Mouse (Mus musculus) stomach, postnatal 0 days (tissue): ENCODE data around the gene Rhobtb3. TPM values are rescaled to one million over a fixed set of nuclear protein-coding genes. Genes with fewer than 3 reads are reported as not detected.
"Not testable (repeated sequence)": the region's sequence is repeated elsewhere in the genome, so short reads cannot be mapped to it uniquely, and the experiment has no call there.

Source experiments
- ATAC-seq: fragments of 200-750 bp; cut with Nextera tagmentation; 2 replicates; pipeline ENCODE4 v1.8.0; 2017; ENCODE audit not compliant: low FRiP score, low TSS enrichment
- DNase-seq: peaks from one replicate; pipeline ENCODE4 v3.0.0-alpha.2; 2016; ENCODE audit warnings: low spot score
- H3K27ac ChIP-seq: fragments of 300-500 bp; sonication (generic); replicated peaks from 2 replicates; pipeline ENCODE4 v1.5.1; 2014; ENCODE audit warnings: mild to moderate bottlenecking, control low read depth
- H3K27me3 ChIP-seq: fragments of 300-500 bp; sonication (generic); 2 replicates; pipeline ENCODE4 v1.6.1; 2014; ENCODE audit warnings: low read length; ENCODE audit not compliant: control insufficient read depth, insufficient read depth
- H3K36me3 ChIP-seq: fragments of 300-500 bp; sonication (generic); 2 replicates; pipeline ENCODE4 v1.6.1; 2014; ENCODE audit warnings: low read length, mixed read lengths; ENCODE audit not compliant: control insufficient read depth, insufficient read depth
- H3K4me1 ChIP-seq: fragments of 300-500 bp; sonication (generic); replicated peaks from 2 replicates; pipeline ENCODE4 v1.6.1; 2014; ENCODE audit warnings: antibody characterized with exemption; ENCODE audit not compliant: control insufficient read depth, insufficient read depth
- H3K4me2 ChIP-seq: fragments of 300-500 bp; sonication (generic); replicated peaks from 2 replicates; pipeline ENCODE4 v1.6.1; 2014; ENCODE audit warnings: low read depth, mild to moderate bottlenecking, control low read depth, moderate library complexity
- H3K4me3 ChIP-seq: fragments of 300-500 bp; sonication (generic); 2 replicates; pipeline ENCODE4 v1.5.1; 2014; ENCODE audit warnings: low read depth, low read length, control low read depth
- H3K9ac ChIP-seq: fragments of 300-500 bp; sonication (generic); 2 replicates; pipeline ENCODE4 v1.6.1; 2014; ENCODE audit warnings: mild to moderate bottlenecking, low read length, control low read depth, mixed read lengths
- H3K9me3 ChIP-seq: fragments of 300-500 bp; sonication (generic); 2 replicates; pipeline ENCODE4 v1.6.1; 2016; ENCODE audit warnings: low read length; ENCODE audit not compliant: control insufficient read depth
- CTCF ChIP-seq: IDR thresholded peaks from 2 replicates; pipeline ENCODE4 v1.5.1; 2016; ENCODE audit warnings: antibody characterized with exemption, low read depth, mild to moderate bottlenecking, moderate library complexity
- EP300 ChIP-seq: optimal IDR thresholded peaks from 2 replicates; pipeline ENCODE3; 2016; ENCODE audit warnings: antibody characterized with exemption
- WGBS: fragments of 180-500 bp; shearing (Covaris S2); extraction: QIAGEN DNeasy Blood & Tissue Kit; methylation state at CpG from one replicate; pipeline ENCODE4 v1.1.7; 2014; 5-methylcytosine and 5-hydroxymethylcytosine counted together
- polyA plus RNA-seq: library from polyadenylated mRNA; unstranded; fragments of >200 nt; fragmentation: Nextera tagmentation; extraction: Ambion mirVana; gene quantifications from 2 replicates; pipeline ENCODE4 v1.2.1, GENCODE M21; 2015

The Rhobtb3 gene
- polyA plus RNA-seq, 1 experiment from 2014 or later, result 10.0 TPM

- H3K27ac ChIP-seq, result no peak overlapping the region
- no peaks in the 10 kb centered on the region for H3K9me3 ChIP-seq
- H3K4me2 ChIP-seq, result no peak overlapping the region
- WGBS, result 30% methylated on average over 3 of the region's 3 CpGs
- no peaks in the 10 kb centered on the region for H3K4me1 ChIP-seq
- H3K9ac ChIP-seq, result no peak overlapping the region; the same call in 1 of the 2 replicates
- DNase-seq (no peak), ATAC-seq (no peak)
- TF ChIP-seq EP300 (no peak), CTCF (no peak)
- H3K27me3 ChIP-seq, result no peaks in the 10 kb centered on the region
- no peaks in the 10 kb centered on the region for H3K36me3 ChIP-seq
- no peak overlapping the region for H3K4me3 ChIP-seq
These were observed 59.9 kb downstream of the Rhobtb3 start for GRCm38 (mm10) chr13:75883792-75884191.

GRCm38 (mm10) chr13:75880501-75880900, 63.2 kb downstream of the Rhobtb3 start:
- WGBS, result 87% methylated on average over 2 of the region's 2 CpGs
- Histone ChIP-seq H3K27ac (no peak overlapping the region), H3K4me3 (no peak overlapping the region), H3K36me3 (no peaks in the 10 kb centered on the region), H3K9me3 (no peaks in the 10 kb centered on the region), H3K4me1 (no peaks in the 10 kb centered on the region), H3K9ac (no peak overlapping the region), H3K27me3 (no peaks in the 10 kb centered on the region), H3K4me2 (no peak overlapping the region)
- no peak for DNase-seq
- ATAC-seq, result no peak
- TF ChIP-seq CTCF (no peak), EP300 (no peak)

GRCm38 (mm10) chr13:75879756-75880155, 64.0 kb downstream of the Rhobtb3 start:
- Histone ChIP-seq H3K9me3 (no peaks in the 10 kb centered on the region), H3K4me1 (no peaks in the 10 kb centered on the region), H3K4me3 (no peak overlapping the region), H3K27ac (no peak overlapping the region), H3K4me2 (no peak overlapping the region), H3K36me3 (no peaks in the 10 kb centered on the region), H3K9ac (no peak overlapping the region), H3K27me3 (no peaks in the 10 kb centered on the region)
- TF ChIP-seq EP300 (no peak), CTCF (no peak)
- DNase-seq (no peak), ATAC-seq (no peak)
- WGBS, result 84% methylated on average over 3 of the region's 3 CpGs

- TF ChIP-seq CTCF (peak; percentile 93), EP300 (no peak)
- Histone ChIP-seq H3K9me3 (no peaks in the 10 kb centered on the region), H3K36me3 (no peaks in the 10 kb centered on the region), H3K9ac (no peak overlapping the region), H3K4me2 (no peak overlapping the region), H3K4me3 (no peak overlapping the region), H3K27me3 (no peaks in the 10 kb centered on the region), H3K27ac (no peak overlapping the region), H3K4me1 (no peaks in the 10 kb centered on the region)
- DNase-seq (no peak), ATAC-seq (no peak)
These were observed 65.8 kb downstream of the Rhobtb3 start for GRCm38 (mm10) chr13:75877907-75878306.

GRCm38 (mm10) chr13:75876592-75876991, 67.1 kb downstream of the Rhobtb3 start:
- TF ChIP-seq CTCF, result no peak
- TF ChIP-seq EP300, result no peak
- Histone ChIP-seq H3K36me3 (no peaks in the 10 kb centered on the region), H3K9ac (no peak overlapping the region), H3K27ac (no peak overlapping the region), H3K4me3 (no peak overlapping the region), H3K4me1 (no peaks in the 10 kb centered on the region), H3K4me2 (no peak overlapping the region), H3K9me3 (no peaks in the 10 kb centered on the region), H3K27me3 (no peaks in the 10 kb centered on the region)
- DNase-seq (no peak), ATAC-seq (no peak)
- 79% methylated on average over 6 of the region's 6 CpGs for WGBS

- 84% methylated on average over 5 of the region's 7 CpGs for WGBS
- not testable (repeated sequence) for H3K4me1 ChIP-seq, ATAC-seq, H3K4me3 ChIP-seq, H3K9me3 ChIP-seq, DNase-seq, H3K36me3 ChIP-seq, H3K27ac ChIP-seq, H3K27me3 ChIP-seq, H3K9ac ChIP-seq, H3K4me2 ChIP-seq
These were observed 67.5 kb downstream of the Rhobtb3 start for GRCm38 (mm10) chr13:75876188-75876587.
